Mouse (Mus musculus): ENCODE results near the gene Spout1. TPM values are rescaled to one million over a fixed set of nuclear protein-coding genes. Genes with fewer than 3 reads are reported as not detected.
A peak's percentile ranks its signal among the peaks of the same experiment; 100 is the strongest.
"Not testable (repeated sequence)": the region's sequence is repeated elsewhere in the genome, so short reads cannot be mapped to it uniquely, and the experiment has no call there.

The Spout1 gene
- polyA plus RNA-seq, 1 experiment: 28.7 TPM

DNA sequence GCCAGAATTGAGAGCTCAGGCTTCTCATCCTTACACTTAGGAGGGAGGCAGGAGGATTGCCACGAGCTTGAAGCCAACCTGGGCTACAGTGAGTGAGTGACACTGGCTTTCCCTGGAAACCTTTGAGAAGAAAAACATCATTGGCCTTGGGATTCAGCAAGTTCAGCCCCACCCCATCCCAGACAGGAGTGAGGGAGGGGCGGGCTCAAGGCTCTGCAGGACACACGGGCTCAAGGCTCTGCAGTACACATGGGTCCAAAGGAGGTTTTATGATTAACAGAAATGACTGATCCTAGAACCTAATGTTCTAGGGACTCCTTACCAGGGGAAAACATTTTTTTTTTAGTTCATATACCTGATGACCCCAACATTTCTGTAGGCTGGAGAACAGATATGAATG is 5.5 kb upstream of the Spout1 start:
- Histone ChIP-seq H3K79me2 (ENCODE audit: control insufficient read depth, insufficient read depth) (no peaks in the 10 kb centered on the region), H3ac (ENCODE audit: control insufficient read depth, insufficient read length) (no peak overlapping the region), H3K36me3 (ENCODE audit: control insufficient read depth, insufficient read depth) (no peaks in the 10 kb centered on the region), H3K4me2 (ENCODE audit: low read depth) (no peak overlapping the region), H3K27me3 (ENCODE audit: control insufficient read depth, insufficient read depth, insufficient read length) (no peaks in the 10 kb centered on the region), H3K4me3 (no peak overlapping the region)
- TF ChIP-seq MAX (IDR thresholded peaks at IDR 0.05; ENCODE audit: low read depth) (no peak), POLR2A (IDR thresholded peaks at IDR 0.05; ENCODE audit: insufficient read length, low read depth) (no peak), E2F4 (IDR thresholded peaks at IDR 0.05; ENCODE audit: insufficient read depth) (no peak), USF1 (IDR thresholded peaks at IDR 0.05; ENCODE audit: low read depth) (no peak), TCF3 (IDR thresholded peaks at IDR 0.05; ENCODE audit: insufficient read length, low read depth) (no peak), MYOG (IDR thresholded peaks at IDR 0.05; ENCODE audit: control insufficient read depth in 1 of 3, insufficient read depth in 1 of 3, insufficient read length in 2 of 3, low read depth in 2 of 3) (no peak), SRF (IDR thresholded peaks at IDR 0.05; ENCODE audit: control insufficient read depth, insufficient read length, low read depth) (no peak), TCF12 (IDR thresholded peaks at IDR 0.05; ENCODE audit: insufficient read depth, poor library complexity, severe bottlenecking) (no peak), REST (IDR thresholded peaks at IDR 0.05; ENCODE audit: insufficient read depth, insufficient read length) (no peak), CEBPB (IDR thresholded peaks at IDR 0.05; ENCODE audit: insufficient read depth, poor library complexity, severe bottlenecking) (no peak)

DNA sequence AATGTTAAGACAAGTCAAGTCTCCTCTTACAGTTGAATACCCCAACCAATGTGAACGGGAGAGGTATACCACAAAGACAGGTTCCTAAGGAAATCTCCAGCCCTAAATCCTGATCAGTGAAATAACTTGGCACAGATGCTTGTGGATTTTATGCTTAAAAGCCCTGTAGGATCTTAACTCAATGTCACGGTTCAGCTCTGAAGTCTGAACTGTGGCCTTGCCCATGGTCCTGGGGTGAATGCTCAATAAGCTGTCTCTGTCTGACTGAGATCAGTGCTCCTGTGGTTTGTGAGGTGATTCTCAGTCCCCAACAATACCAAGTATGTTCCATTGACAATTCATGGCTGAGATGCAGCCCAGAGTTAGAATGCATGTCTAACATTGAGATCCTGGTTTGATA is 4.2 kb upstream of the Spout1 start:
- Histone ChIP-seq H3K27me3 (ENCODE audit: control insufficient read depth, insufficient read depth, insufficient read length) (no peaks in the 10 kb centered on the region), H3K79me2 (ENCODE audit: control insufficient read depth, insufficient read depth) (no peaks in the 10 kb centered on the region), H3K36me3 (ENCODE audit: control insufficient read depth, insufficient read depth) (no peaks in the 10 kb centered on the region), H3ac (ENCODE audit: control insufficient read depth, insufficient read length) (no peak overlapping the region), H3K4me2 (ENCODE audit: low read depth) (no peak overlapping the region), H3K4me3 (no peak overlapping the region)
- TF ChIP-seq E2F4 (IDR thresholded peaks at IDR 0.05; ENCODE audit: insufficient read depth) (no peak), REST (IDR thresholded peaks at IDR 0.05; ENCODE audit: insufficient read depth, insufficient read length) (no peak), TCF3 (IDR thresholded peaks at IDR 0.05; ENCODE audit: insufficient read length, low read depth) (no peak)

DNA sequence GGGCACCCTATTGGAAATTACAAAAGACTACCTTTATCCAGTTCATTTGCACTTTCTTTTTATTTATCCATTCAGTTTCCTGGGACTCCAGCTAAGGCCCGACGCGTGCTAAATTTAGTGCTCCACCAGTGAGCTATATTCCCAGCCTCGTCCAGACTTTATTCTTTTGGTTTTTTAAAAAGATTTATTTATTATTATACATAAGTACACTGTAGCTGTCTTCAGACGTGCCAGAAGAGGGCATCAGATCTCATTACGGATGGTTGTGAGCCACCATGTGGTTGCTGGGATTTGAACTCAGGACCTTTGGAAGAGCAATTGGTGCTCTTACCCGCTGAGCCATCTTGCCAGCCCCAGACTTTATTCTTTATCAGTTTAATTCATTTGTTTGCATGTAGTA is 452 bp upstream of the Spout1 start:
- H3K36me3 ChIP-seq (ENCODE audit: control insufficient read depth, insufficient read depth); H3K27me3 ChIP-seq (ENCODE audit: control insufficient read depth, insufficient read depth, insufficient read length); H3K79me2 ChIP-seq (ENCODE audit: control insufficient read depth, insufficient read depth): not testable (repeated sequence)
- Histone ChIP-seq H3ac (ENCODE audit: control insufficient read depth, insufficient read length) (peak overlapping the region; percentile 4), H3K4me2 (ENCODE audit: low read depth) (peak overlapping the region; percentile 61), H3K4me3 (peak overlapping the region; percentile 43)

DNA sequence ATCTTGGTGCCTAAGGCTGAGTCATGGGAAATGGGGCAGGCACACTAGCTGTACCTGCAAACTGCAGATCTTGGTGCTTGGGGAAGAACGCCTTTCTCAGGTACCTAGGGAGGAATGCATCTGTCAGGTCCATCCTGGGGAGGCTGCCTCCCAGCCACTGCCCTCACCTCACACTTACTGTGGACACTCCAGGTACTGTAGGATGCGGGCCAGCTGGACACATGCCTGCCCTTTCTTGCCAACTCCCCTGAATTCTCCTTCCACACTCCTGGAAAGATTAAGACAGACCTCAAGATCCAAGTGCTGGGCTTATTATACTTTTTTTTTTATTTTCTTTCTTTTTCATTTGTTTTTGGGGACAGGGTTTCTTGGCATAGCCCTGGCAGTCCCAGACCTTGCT is 1.7 kb downstream of the Spout1 start:
- Histone ChIP-seq H3ac (ENCODE audit: control insufficient read depth, insufficient read length) (no peak overlapping the region), H3K79me2 (ENCODE audit: control insufficient read depth, insufficient read depth) (no peaks in the 10 kb centered on the region), H3K4me2 (ENCODE audit: low read depth) (no peak overlapping the region), H3K27me3 (ENCODE audit: control insufficient read depth, insufficient read depth, insufficient read length) (no peaks in the 10 kb centered on the region), H3K36me3 (ENCODE audit: control insufficient read depth, insufficient read depth) (peaks cover 5% of the 10 kb centered on the region), H3K4me3 (no peak overlapping the region)
- TF ChIP-seq TCF3 (IDR thresholded peaks at IDR 0.05; ENCODE audit: insufficient read length, low read depth) (no peak), E2F4 (IDR thresholded peaks at IDR 0.05; ENCODE audit: insufficient read depth) (no peak), MAX (IDR thresholded peaks at IDR 0.05; ENCODE audit: low read depth) (no peak), MYOG (IDR thresholded peaks at IDR 0.05; ENCODE audit: control insufficient read depth in 1 of 3, insufficient read depth in 1 of 3, insufficient read length in 2 of 3, low read depth in 2 of 3) (no peak), MYOD1 (IDR thresholded peaks at IDR 0.05; ENCODE audit: control insufficient read depth in 1 of 3, insufficient read length in 2 of 3, low read depth in 2 of 3) (no peak), SRF (IDR thresholded peaks at IDR 0.05; ENCODE audit: control insufficient read depth, insufficient read length, low read depth) (no peak), USF1 (IDR thresholded peaks at IDR 0.05; ENCODE audit: low read depth) (no peak), CEBPB (IDR thresholded peaks at IDR 0.05; ENCODE audit: insufficient read depth, poor library complexity, severe bottlenecking) (no peak), POLR2A (IDR thresholded peaks at IDR 0.05; ENCODE audit: insufficient read length, low read depth) (no peak), POLR2AphosphoS2 (IDR thresholded peaks at IDR 0.05; ENCODE audit: insufficient read length, low read depth) (no peak), TCF12 (IDR thresholded peaks at IDR 0.05; ENCODE audit: insufficient read depth, poor library complexity, severe bottlenecking) (no peak), REST (IDR thresholded peaks at IDR 0.05; ENCODE audit: insufficient read depth, insufficient read length) (no peak)

DNA sequence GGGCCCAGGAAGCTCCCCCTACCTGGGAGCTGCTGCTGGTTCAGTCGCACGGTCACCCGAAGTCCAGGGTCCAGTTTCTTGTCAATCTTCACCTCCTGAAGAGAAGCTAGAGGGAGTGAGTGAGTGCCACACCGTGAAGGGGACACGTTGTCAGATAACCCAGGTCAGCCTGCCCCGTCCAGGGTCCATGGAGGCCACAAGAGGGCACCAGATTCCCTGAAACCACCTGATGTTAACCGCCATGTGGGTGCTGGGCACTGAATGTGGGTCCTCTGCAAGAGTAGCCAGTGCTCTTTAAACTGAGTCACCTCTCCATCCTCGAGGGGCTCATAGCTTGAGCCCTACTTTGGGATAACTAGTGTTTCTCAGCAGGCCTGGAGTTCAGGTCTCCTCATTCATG is 2.4 kb downstream of the Spout1 start:
- no peaks in the 10 kb centered on the region for H3K79me2 ChIP-seq (ENCODE audit: control insufficient read depth, insufficient read depth)
- H3ac ChIP-seq (ENCODE audit: control insufficient read depth, insufficient read length): no peak overlapping the region
- H3K27me3 ChIP-seq (ENCODE audit: control insufficient read depth, insufficient read depth, insufficient read length): no peaks in the 10 kb centered on the region
- no peak overlapping the region for H3K4me2 ChIP-seq (ENCODE audit: low read depth)
- TF ChIP-seq REST (IDR thresholded peaks at IDR 0.05; ENCODE audit: insufficient read depth, insufficient read length) (no peak), E2F4 (IDR thresholded peaks at IDR 0.05; ENCODE audit: insufficient read depth) (no peak), MAX (IDR thresholded peaks at IDR 0.05; ENCODE audit: low read depth) (no peak), SRF (IDR thresholded peaks at IDR 0.05; ENCODE audit: control insufficient read depth, insufficient read length, low read depth) (no peak), TCF12 (IDR thresholded peaks at IDR 0.05; ENCODE audit: insufficient read depth, poor library complexity, severe bottlenecking) (no peak), CEBPB (IDR thresholded peaks at IDR 0.05; ENCODE audit: insufficient read depth, poor library complexity, severe bottlenecking) (no peak), MYOG (IDR thresholded peaks at IDR 0.05; ENCODE audit: control insufficient read depth in 1 of 3, insufficient read depth in 1 of 3, insufficient read length in 2 of 3, low read depth in 2 of 3) (no peak), MYOD1 (IDR thresholded peaks at IDR 0.05; ENCODE audit: control insufficient read depth in 1 of 3, insufficient read length in 2 of 3, low read depth in 2 of 3) (no peak), POLR2A (IDR thresholded peaks at IDR 0.05; ENCODE audit: insufficient read length, low read depth) (no peak), USF1 (IDR thresholded peaks at IDR 0.05; ENCODE audit: low read depth) (no peak), POLR2AphosphoS2 (IDR thresholded peaks at IDR 0.05; ENCODE audit: insufficient read length, low read depth) (no peak), TCF3 (IDR thresholded peaks at IDR 0.05; ENCODE audit: insufficient read length, low read depth) (no peak)
- no peak overlapping the region for H3K4me3 ChIP-seq
- peaks cover 5% of the 10 kb centered on the region for H3K36me3 ChIP-seq (ENCODE audit: control insufficient read depth, insufficient read depth)

Data from myocyte (in vitro differentiated cells).